Mouse (Mus musculus) heart, adult 9 months (tissue): ENCODE results near the gene Lrp10.
A peak's percentile ranks its signal among the peaks of the same experiment; 100 is the strongest.

ENCODE experiments used
- DNase-seq, 2 experiments: peaks; one replicate each; pipeline ENCODE4 v3.0.0; 2022; ENCODE audit warnings: low spot score in 2 of 2

The Lrp10 gene

DNA sequence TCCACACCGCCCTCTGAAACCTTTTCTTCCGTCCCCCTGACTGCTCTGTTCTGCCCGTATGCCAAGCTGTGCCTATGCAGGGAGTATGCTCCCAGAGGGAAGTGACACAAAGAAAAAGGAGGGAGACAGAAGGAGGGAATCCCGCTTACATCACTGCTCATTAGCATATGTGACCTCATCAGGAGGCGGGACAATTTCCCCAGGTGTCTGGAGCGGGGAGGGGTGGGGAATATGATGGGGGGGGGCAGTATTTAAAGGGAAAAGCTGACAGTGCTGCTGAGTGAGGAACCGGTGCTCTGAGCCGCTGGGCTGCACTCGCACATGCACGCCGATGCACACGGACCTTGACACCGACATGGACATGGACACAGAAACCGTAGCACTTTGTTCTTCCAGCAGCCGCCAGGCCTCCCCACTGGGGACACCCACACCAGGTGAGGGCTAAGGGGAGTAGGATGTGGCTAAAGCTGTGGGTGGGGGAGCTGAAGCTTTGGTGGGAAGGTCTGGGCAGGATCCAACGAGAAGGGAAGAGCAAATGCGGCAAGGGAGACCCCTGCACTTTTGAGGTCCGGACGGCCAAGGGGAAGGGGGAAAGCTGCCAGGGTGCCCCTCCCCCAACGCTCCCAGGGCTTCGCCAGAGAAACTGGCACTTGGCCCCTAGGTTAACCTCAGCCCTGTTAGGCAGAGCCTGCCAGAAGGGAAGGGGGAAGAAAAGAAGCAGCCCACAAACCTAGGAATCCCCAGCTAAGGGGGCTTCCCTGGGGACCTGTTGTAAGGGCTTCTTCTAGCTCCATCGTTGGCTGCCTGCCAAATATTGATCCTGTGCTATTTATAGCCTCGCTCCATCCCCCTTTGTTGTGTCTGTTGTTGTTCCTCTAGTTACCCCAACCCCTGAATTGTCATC lies 12.3 kb downstream of the Lrp10 start, which contains the start of gene Rem2:
Rem2 (plus strand) TSS at position 160 of the 904 bp plus-strand sequence.
- no peak for DNase-seq

DNA sequence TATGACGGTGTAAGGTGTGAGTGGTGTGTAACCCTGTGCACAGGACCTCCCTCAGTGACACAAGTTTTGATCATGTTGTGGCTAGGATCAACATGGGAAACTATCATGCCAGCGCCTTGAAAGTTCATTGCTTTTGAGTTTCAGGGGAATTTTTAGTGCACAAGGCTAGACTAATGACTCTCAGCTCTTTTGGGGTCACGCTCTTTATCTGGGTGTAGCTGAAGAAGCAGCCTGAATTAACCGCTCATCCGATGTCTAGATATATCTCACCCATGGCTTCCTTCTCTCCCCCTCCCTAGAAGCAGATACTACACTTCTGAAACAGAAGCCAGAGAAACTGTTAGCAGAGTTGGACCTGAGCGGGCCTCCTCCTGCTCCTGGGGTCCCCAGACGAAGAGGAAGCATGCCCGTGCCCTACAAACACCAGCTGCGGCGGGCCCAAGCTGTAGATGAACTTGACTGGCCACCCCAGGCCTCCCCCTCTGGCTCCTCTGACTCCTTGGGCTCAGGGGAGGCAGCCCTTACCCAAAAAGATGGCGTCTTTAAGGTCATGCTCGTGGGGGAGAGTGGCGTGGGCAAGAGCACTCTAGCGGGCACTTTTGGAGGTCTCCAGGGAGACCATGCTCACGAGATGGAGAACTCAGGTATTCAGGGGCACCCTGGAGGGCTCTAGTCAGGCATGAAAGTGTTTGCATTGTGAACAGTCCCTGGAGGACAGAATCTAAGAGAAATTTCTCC lies 13.4 kb downstream of the Lrp10 start:
- no peak for DNase-seq

DNA sequence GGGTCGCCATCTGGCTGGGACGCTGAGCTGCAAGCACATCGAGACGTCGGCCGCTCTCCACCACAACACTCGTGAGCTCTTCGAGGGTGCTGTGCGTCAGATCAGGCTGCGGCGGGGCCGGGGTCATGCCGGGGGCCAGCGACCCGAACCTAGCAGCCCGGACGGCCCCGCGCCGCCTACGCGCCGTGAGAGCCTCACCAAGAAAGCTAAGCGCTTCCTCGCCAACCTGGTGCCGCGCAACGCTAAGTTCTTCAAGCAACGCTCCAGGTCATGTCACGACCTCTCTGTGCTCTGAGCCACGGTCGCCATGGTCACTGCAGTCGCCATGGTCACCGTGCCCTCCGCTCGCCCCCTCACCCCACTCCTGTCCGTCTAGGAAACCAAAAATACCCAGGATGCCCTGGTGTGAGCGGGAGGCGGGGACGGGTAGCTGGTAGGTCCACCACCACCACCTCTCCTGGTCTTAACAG lies 15.5 kb downstream of the Lrp10 start:
- no peak for DNase-seq

DNA sequence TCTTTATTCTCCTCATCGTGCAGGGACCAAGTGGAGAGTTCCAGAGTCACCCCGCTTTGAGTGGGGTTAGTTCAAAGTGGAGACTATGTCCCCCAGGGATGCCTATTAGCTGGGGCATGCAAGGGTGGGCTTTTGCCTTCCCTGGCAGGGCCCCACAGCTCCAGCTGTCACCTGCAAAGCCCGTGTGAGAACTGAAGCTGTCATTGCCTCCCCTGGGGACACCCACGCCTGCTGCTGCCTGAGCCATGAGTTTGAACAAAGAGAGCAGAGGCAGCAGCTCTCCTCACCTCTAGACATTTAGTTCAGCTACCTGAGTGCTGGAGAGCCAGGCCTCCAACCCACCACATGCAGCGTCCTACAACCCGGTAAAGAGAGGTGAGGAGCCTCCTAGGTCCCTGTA lies 16.7 kb downstream of the Lrp10 start:
- DNase-seq: no peak

DNA sequence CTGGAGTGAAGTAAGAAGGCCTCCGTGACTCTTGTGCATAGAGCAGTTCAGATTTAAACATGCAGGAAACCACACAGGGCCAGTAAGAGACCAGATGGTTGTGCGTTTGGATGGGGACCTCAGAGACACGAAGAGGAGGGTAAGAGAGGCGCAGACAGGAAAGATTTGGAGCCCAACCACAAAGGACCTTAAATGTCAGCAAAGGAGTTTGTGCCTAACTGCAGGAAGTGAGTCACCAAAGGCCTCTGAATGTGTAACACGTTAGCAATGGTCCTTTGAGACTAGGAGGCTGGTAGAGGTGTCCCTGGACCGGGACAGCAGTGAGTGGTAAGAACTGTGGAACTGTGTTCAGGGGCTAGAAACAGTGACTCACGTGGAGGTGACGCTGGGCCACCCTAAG lies 17.5 kb downstream of the Lrp10 start:
- no peak for DNase-seq

DNA sequence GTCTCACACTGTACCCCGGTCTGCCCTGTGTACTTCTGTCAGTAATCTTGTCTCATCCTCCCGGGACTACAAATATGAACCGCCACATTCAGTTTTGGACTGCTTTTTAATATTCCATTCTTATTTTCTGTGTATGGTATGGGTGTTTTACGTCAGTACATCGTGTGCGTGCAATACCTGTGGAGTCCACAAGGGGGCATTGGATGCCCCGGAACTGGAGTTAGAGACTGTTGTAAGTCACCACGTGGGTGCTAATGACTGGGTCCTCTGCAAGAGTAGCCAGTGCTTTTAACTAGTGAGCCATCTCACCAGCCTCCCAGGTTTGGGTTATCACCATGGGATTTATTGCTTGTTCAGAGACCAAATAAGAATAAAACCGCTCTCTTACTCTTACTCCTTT lies 18.6 kb downstream of the Lrp10 start:
- DNase-seq: no peak

DNA sequence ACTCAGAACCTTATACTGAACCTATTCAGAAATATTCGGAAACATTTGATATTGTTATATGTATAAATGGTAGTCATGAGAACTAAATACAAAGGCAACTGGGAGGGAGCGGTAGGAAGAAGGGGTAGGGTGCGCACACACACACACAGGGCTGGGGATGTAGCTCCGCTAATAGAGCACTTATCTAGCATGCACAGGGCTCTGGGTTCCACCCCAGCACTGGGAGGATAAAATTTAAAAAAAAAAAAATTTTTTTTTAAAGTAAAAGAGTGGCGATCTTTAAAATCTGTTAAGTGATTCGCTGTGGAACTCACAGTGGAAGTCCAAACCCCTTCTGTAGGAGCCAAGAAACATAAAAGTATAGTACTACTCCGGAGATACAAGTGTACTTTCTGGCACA lies 22.0 kb downstream of the Lrp10 start:
- DNase-seq: no peak

DNA sequence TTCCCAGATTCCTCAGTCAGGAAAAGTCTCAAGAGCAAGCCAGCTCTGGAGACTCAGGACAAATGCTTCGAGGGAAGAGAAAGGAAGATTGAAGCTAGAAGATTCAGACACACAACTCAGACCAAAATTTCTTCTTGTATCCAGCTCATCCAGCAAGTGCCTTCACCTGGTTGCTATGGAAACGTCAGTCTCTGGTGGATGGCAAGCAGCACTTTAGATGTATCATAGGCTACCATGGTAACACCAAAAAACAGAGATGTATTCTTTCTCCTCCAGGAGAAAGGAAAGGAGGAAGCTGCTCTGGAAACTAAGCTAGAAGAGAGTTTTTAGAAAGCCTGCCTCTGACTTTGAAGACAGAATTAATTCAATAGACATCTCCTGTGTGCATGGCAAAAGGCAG lies 23.8 kb downstream of the Lrp10 start:
- no peak for DNase-seq

DNA sequence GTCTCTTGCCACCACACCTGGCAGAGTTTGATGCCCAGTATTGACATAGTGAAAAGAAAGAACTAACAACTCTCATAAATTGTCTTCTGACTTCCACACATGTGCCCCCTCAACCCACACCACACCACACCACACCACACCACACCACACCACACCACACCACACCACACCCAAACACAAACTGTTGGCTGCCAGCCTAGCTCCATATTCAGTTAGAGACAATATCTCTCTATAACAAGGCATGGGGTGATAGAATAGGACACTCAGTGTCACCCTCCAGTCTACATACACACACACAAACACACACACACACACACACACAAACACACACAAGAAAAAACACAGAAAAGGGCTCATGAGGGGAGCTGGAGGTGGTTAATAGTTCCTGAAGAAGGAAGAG lies 24.4 kb downstream of the Lrp10 start:
- DNase-seq: no peak

DNA sequence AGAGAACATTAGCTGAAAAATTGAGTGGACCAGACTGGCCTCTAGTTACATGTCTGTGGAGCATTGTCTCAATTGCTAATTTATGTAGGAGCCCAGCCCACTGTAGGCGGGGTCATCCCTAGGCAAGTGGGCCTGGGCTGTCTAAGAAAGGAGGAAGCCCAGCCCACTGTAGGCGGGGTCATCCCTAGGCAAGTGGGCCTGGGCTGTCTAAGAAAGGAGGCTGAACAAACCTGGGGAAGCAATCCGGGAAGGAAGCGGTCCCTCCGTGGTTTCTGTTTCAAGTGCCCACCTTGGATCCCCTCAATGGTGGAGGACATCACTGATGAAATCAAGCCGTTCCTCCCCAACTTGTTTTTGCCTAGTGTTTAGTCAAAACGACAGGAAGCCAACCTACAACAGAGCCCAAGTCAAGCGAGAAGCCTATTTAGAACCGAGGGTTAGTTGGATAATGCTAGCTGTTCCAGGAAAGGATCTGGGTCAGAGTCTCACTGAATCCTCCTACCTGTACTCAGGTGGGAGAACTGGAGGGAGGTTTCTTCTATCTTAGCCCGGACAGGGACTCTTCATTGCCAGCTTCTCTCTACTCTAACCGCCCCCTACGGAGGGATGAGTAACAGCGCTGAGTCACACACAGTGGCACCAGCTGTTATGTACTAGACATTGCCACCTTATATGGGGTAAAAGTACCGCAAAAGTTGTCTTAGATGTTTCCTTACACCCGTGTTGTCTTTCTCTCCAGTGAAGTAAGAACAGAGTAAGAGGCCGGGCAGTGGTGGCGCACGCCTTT lies 28.6 kb downstream of the Lrp10 start:
- no peak for DNase-seq

DNA sequence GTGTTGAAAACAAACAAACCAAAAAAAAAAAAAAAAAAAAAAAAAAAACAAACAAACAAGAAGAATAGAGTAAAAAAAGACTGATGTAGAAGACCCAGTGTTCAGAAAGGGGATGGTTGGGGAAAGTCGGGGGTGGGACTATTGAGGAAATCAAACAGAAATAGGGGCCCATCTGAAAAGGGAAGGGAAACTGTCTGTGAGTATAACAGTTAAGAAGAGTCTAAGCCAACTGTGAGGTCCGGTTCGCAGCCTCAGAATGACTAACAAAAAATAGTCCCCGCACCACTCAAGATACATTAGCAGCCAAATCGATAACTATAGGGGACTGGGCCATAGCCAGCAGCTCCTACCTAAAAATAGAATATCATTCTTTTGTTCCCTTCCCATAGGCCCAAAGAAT lies 29.3 kb downstream of the Lrp10 start:
- DNase-seq: no peak

DNA sequence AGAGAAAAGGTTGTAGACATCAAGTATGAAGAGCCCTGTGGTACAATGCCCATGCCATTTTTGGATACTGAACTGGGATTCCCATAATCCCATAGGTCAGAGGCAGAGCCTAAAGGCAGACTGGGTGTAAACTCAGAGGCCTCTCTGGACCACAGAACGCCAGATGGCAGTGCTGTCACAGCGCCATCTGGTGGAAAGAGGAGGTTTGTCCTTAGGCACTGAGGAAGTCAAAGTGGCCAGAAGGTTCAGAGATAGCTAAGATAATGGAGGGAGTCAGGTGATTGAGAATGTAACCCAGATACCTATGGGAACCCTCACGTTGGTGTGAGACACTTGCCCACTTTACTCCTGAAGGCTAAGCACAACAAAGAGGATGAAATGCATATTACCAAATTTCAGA lies 30.3 kb downstream of the Lrp10 start:
- peak; percentile 21 to 31 for DNase-seq

DNA sequence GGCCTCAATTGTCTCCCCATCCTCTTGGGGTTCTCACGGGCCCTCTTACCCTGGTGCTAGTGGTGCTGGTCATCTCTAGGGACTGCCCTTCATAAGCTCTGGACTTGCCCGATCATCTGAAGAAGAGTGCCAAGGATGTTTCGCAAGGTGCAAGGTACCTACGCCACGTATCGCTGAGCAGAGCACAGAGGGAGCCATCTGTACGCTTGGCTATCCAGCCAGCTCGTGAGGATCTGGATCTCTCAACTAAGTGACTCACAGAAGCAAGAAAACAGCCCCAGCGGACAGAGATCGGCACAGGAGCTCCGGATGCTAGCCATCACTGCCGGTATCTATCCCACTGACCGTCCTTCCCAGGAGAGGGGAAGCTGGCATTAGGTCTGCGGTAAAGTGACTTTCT lies 32.8 kb downstream of the Lrp10 start:
- DNase-seq: no peak

DNA sequence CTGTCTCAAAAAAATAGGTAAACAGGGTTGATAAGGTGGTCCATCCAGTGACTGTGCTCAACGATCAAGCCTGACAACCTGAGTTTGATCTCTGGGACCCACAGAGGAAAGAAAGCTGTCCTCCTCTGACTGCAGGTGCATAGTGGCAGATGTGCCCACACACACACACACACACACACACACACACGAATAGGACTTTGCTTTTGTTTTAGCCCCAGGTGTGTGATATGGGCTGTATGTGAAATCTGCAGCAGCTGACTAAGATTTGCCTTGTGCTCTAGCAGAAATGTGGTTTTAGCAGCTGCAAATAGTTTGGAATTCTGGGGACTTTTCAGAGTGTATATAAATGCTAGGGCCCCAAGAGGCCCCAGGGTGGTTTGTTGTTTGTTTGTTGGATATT lies 35.4 kb downstream of the Lrp10 start:
- no peak for DNase-seq

DNA sequence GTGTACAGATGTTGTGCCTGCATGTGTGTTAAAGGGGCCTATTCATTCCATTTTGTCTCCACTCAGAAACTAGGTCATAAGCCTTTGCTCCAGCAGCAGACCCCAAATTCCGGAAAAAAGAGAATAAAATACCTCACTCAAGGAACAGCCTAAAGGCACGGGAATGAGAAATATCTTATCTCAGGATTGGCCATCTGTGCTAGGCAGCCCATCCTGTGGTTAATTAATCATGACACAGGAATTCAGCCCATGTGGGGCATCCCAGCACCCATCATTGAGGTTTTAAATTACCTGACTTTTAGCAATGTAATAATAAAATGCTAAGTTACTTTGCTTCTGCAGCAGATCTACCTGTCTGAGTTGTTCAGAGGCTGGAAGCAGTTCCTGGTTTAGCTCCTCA lies 37.4 kb downstream of the Lrp10 start:
- no peak for DNase-seq

DNA sequence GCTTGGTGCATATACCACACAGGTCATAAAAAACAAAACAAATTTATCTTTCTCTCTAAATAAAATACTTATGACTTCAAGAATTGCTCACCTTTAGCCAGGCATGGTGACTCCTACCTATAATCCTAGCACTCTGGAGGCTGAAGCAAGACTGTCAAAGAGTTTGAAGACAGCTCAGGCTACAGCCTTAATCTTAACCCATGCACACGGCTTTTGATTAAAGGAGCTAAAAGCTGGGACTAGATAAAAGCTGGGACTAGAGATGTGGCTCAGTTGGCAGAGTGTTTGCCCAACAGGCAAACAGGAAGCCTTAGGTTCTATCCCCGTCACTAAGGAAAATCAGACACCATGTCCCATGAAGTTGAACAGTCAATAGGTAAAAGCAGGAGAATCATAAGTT lies 39.2 kb downstream of the Lrp10 start:
- no peak for DNase-seq

DNA sequence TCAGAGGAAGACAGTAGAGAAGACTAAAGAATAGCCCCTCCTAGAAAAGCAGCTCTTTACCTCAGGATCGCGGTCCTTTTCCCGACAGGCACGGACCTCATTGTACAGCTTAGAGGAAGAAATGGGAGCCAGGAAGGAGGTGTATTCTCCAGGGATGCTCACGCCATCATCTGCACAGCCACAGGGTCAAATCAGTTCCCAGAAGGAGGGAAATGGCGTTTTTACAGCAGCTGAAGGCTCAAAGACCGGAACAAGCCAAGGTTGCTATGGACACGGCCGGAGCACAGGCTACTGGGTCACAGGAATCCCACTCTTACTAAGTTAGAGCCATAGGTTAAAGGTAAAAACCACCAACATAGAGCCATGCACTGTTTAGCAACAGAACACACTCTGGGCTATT lies 45.8 kb downstream of the Lrp10 start:
- DNase-seq: no peak

DNA sequence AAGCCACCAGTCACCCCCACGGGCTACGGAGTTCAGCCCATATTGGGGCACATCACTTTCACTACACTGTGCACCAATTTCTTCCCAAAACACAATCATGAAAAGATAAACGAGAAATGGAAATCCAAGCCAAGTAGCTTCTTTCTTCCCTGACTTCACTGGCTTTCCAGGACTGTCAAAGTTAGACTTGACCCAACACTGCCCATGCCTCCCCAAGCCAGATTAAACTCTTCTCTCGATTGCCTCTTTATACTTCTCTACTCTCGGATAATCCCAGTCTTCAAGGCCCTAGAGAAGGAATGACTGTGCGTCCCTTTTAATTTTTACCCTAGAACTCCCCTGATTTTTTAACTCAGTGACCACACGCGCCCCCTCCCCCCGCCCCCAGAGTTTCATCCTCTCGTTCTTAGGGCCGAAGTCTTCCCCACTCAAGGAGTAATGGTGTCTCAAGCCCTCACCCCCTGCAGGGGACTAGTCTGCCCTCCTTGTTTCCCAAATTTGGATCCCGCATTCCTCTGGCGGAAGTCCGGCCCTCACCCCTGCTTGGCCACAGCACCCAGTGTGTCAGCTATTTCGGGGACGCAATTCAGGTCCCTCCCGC lies 52.9 kb downstream of the Lrp10 start:
- DNase-seq: no peak
